Mouse (Mus musculus): Measurements from ENCODE around the gene Marco.

Gene Marco

DNA sequence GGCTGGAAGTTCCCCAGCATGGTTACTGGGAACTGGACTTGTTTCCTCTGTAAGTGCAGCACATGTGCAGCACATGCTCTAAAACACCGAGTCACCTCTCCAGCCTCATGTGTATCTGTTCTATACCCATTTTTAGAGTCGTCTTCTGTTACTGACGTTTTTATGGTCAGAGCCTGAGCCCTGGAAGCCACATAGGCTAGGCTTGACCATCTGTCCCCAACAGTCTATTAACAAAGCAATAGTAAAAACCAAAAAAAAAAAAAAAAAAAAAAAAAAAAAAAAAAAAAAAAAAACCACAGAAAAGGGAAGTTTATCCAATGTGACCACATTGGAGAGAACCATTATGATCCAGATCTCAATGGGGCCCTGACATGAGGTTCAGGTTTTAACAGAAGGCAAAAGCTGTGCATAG lies 61.6 kb downstream of the Marco start:
- no peak for DNase-seq (ENCODE audit: low spot score in 2 of 2)

DNA sequence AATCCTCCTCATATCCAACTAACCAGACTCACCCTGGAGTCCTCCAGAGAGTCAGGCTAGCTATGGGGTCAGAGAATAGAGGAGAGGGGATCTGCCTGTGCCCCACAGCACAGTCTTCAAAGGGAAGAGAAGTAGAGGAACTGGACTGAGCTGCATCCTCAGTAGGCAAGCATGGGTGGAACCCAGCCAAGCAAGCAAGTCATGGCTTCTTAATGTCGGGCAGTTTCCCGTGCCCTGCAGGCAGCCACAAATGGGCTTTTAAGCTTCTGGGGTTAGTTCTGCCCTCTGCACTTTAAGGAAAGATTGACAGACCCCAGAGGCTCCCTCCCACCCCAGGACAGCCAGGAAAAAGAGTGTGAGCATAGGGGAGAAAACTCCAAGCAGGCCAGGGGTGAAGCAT lies 63.2 kb downstream of the Marco start:
- DNase-seq (ENCODE audit: low spot score in 2 of 2), result no peak

DNA sequence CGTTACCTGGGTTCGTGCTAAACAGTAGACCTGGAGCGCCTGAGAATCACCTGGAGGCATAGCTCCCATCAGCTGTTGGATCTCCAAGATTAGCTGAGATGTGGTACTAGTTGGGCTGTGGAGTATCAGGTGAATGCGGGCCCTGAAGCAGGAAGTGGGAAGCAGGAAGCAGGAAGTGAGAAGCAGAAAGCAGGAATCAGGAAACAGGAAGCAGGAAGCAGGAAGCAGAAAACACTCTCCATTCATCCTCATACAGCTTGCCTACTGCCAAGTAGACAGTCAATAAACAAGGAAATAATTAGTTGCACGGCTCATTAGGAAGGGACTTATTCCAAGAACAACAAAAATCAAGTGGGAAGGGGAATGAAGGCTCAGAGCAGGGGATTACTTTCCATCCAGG lies 69.2 kb downstream of the Marco start:
- no peak for DNase-seq (ENCODE audit: low spot score in 2 of 2)

DNA sequence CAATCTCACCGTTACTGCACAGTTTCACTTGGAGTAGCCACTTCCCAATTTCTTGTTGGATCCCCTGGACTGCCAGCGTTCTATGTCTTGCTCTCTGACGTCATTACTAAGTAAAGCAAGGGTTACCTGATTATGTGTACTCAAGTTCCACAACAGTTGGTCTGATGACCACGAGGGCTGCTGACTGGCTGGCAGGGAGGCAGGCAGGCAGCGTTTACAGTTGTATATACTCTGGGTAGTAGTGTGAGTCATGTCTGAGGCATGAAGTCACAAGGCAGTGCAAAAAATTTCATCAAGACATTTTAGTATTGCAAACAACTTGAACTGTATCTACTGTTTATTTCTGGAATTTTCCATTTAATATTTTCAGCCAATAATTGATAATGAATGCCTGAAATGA lies 74.7 kb downstream of the Marco start:
- DNase-seq (ENCODE audit: low spot score in 2 of 2), result no peak

DNA sequence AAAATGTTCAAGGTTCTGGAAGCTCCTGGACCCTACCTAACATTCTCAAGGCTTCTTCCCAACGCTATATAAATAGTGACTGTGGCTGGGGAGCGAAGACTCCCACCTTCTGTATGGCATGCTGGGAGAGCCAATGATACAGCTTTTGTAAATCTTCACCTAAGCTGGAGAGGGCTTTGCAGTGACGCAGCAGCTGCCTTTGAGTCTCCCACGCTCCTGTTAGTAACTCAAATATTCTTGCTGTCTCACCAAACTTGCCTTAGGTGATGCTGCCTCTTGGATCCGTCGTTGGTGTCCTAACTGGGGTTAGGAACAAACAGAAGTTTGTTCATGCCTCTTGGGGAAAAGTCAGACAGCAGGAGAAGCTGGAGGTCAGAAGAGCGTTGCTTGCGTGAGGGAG lies 79.2 kb downstream of the Marco start:
- no peak for DNase-seq (ENCODE audit: low spot score in 2 of 2)

Data from spleen, postnatal 10 days (tissue).